Mouse (Mus musculus): ENCODE data around the gene Naaladl2.

Naaladl2 gene

DNA sequence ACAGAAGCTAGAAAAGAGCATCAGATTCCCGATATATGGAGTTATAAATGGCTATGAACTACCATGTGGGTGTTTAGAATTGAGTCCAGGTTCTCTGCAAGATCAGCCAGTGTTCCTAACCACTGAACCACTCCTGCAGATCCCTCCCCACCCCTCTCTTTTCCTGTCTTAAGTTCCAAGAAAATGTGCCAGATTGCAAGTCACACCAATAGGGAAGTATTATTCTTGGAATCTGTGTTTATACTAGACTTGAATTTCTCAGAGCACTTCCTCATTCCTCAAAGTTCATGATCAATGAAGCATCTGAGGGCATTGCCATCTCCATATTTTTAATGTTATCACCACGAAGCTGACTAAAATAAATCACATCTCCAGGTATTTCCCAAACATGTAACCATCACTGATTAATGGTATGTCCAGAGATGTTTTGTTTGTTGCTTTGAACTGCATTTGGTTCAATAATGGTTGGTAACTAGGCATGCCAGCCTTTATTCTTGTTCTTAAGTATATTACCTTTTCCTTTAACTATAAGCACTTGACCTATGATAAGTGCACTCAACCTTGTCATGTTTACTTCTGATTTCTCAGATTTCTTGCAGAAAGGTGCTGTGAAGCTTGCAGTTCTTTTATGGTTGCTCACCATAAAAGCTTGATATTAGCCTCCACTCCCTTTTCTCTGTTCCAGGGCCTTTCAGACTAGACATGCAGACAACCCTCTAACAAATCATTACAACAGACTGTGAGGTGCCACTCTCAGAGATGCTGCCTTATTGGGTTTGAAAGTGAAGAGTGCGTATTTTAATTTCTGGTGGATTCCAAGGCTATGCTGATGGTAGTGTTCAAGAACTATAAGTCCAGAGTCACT is 475.8 kb downstream of the Naaladl2 start:
- no peak for DNase-seq

DNA sequence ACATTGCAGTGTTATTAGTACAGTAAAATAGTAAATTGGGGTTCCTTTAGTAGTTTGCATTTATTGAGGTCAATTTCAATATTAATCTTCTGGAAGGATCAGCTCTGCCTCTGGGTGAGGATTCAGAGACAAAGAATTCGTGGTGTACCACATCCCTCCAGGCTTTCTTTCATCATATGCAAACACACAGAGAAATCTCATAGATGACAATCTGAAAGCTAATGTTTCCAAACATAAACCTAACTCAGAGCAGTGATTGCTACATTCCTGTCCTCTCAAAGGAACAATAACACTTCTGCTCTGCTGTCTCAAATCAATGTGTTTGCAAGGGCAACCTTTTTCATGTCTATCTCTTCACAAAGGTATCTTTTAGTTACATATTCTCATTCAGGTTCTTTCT is 478.7 kb downstream of the Naaladl2 start:
- no peak for DNase-seq

DNA sequence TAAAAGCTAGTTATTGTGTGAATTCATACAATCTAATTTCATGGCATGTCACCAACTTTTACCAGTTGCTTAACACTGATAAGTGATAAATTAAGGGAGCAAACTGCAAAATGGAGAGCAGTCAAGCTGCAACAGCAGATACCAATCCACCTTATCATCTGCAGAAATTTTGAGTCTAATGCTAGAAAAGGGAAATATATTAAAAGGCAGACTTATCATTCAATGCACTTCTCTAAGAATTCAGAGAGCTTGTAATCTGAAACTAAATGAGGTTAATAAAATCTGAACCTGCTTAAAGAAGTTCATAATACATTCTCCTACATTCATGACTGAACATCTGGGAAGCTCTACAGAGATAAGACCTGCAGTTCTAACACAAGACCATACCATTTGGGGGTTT is 480.3 kb downstream of the Naaladl2 start:
- DNase-seq, result no peak

DNA sequence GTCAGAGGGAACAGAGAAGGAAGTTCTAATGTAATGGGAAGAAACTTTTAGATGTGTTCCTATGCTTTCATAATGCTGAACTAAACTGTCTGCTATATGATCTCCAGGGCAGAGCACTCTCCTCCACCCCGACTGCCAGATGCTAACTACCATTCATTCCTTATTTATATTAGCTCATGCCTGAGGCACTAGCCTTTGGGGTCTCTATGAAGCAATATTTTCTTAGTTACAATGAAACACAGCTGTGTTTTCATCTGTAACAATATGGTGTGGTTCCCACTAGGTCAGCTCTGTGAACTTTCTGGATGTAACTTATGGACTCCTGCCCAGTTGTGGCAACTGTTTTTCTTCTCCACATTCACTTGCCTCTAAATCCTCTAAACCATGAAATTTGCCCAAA is 514.0 kb downstream of the Naaladl2 start:
- DNase-seq, result no peak

DNA sequence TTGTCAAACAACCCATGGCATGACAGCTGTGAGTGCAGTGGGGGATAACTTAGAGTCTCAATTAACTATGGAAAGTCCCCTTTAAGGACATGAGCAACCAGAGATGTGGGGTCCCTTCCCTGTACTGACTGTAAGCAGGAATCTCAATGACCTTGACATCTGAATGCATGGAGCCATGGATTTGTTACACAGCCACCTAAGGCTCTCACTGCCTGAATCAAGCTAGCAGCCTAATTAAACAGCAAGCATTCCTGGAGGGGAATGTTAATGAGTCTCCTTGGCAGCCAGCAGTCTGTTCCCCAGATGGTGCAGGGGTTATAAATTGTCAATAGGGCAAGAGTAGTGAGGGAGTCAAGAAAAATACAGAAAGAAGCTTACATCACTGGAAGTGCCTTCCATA is 538.6 kb downstream of the Naaladl2 start:
- DNase-seq, result no peak

DNA sequence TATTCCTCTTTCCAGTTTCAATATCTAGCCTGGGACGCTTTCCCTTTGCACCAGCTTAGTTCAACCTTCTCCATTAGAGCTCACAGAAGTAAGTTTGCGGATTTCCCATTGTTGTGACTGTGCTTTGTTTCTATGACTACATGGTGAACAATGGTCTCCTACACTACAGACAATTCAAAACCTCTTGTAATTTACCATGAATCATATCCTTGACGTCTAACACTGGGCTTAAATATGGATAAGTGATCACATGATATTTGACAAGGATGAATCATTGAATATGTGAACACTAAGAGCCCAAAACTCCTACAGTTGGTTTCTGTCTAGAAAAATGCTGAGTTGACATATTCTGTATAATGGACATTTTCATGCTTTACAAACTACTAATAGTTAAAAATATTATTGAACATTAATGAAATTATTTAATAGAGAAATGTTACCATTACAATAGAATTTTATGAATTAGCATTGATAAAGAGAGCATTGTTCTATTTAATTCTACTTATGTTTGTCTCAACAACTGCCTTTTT is 539.2 kb downstream of the Naaladl2 start:
- no peak for DNase-seq

DNA sequence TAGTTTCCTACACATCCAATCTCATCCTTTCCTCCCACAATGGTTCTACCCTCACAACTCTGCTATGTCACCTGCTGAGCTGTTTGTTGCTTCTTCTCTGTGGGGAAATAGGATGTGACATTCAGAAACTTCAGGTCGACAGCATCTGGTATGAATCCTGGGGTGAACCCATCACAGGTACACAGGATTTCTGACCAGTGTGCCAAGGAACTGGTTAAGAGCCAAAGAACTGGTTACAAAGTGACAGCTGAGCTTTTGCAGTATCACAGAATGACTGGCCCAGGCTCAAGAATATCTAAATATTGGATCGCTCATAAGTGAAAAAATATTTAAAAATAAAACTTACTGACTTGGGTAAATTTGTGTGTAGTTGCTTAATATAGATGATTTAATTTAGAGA is 548.6 kb downstream of the Naaladl2 start:
- DNase-seq, result no peak

DNA sequence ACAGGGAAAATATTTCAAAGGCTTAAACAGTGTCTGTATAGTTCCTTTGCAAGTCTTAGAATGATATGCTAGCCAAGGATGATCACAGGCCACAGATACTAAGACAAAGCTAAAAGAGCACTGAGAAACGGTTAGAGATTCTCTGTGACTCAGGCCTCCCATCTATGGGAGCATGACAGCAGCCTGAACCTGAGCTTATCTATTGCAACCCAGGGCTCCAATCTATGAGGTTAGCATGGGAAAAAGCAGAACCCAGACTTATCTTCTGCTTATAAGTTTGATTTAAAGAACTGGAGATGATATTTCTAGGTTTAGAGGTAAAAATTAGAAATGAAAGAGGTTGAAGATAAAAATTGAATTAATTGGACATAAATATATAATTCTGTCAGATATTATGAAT is 587.4 kb downstream of the Naaladl2 start:
- DNase-seq, result no peak

DNA sequence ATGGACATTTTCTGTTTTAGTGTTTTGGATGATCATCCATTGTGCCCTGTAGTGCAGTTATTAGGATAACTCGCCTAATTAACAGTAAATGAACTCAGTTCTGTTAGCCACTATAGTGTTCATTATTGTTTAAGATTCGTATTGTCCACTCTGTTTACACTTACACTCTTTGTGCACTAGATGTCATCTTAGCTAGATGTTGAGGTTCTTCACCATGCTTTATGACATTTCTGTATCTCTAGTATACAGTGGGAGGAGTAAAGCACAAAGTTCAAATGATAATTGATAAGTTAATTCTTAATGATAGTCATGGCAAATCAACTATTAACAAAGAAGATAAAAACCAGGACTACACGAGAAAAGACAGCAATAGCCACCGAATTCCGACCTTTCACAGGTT is 590.4 kb downstream of the Naaladl2 start:
- no peak for DNase-seq

DNA sequence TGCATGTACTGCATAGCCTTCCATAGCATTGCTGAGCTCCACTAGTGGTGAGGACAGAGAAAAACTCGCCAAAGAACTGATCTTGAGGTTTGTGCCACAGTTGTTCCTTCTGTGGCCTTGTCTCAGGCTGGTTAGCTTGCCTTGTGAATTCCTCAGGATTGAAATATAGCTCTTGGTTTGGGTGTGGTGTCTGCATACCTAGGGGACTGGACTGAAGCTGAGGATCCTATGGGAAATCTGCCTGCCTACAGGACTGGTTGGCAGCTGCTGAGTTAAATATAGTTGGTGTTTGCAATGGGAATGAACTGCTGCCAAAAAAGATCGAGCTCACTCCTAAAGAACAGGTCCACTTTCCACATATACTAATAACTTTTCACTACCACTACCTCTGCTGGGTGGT is 591.4 kb downstream of the Naaladl2 start:
- DNase-seq, result no peak

DNA sequence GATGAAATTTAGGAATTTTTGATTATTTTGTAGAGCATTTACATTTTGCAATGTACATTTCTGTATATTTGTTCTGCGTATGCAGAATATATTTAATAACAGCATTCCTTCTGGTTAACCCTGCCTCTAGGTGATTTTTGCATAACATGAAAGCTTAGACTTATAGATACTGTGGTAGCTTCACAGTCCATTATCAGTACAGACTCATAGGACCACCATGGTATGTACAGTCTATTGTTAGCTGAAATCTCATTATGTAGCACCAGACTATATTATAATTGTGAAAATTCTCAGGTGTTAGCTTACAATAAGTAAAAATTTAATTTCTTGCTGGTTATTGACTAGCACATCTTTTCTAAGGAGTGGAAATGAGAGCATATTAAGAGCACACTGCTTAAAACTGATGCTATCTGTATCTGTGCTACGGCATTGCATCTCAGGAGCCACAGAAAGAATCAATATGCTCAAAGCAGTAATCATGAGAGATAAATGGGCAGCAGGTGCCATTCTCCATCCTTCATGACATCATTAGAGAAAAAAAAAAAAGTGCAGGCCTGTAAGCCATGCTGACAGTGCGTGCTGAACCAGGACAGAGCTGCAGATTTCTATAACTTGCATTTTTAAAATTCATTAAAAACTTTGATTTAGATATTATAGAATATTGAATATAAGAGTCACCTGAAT is 610.1 kb downstream of the Naaladl2 start:
- DNase-seq, result no peak

DNA sequence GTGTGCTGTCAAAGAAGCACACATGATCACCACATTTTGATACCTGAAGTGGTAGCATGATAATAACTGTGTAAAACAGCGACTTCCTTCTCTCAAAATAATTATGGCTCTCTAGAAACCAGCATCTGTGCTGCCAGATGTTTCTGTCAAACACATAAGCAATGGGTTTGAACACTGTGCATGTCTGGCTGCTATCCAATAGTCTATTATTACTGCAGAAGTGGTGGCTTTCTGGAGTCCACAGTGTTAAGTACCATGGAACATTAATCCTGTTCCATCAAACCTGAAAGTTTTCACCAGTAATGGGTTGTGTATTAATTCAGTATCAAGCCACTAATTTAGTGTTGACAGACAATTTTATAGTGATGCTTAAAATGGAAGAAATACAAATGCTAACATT is 629.1 kb downstream of the Naaladl2 start:
- DNase-seq, result no peak

DNA sequence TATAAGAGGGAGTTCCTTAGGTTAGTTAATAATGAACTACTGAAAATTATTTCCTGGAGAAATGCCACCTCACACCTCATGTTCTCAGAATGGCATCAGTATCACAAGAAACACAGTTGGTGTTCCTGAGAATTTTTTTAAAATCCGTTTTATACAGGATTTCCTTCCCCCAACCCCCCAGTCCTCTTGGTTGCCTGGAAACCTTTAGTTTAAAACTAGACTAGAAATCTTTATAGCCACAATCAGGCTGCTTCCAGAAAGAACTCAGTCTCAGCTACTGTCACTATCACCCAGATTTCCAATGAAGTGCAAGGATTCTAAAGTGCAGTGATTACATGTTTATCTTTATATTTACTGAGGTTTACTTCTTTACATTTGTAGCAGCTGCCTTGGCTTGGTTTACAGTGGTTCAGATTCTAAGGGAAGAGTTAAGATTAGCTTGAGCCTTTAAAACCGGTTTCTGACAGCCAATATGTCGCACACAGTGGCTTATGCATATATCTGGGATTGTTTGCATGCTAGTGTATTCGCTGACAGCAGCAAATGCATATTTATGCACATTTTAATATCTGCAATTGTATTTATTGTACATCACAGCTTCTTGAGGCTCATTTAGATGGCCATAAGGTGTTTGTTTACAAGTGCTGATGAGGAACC is 657.5 kb downstream of the Naaladl2 start:
- no peak for DNase-seq

DNA sequence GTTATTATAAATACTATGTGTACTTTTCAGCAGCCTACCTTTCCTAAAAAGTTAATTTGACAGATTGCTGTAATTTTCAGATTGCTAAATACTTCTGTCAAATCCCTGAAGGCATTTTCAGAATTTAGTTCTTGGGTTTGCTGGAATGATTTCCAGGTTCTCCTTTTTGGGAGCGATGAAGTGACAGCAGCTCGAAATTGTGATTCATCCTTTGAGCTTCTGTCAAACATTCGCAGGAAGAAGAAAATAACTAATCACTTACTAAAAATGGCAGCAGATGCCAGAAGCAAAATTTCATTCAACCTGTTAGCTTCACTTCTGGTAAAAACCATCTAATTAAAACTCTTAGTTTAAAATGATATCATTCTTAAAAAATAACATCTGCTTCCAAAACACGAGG is 680.1 kb downstream of the Naaladl2 start:
- no peak for DNase-seq

DNA sequence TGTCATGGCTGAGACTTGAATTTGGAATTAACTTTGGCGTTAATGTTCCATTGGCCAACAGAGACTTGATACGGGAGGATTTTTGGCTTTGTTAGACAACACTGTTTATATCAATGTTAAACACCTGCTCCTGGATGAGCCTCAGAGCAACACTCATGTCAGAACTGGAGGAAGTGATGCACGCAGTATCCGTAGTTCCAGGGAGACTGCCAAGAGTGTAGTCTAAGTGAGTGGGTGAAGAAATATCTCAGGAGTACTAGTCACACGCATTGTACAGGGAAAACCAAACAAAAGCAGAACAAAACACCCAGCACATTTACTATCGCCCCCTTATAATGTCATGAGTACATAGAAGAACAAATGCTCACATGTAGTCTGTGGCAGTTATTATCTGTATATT is 703.4 kb downstream of the Naaladl2 start:
- DNase-seq, result no peak

DNA sequence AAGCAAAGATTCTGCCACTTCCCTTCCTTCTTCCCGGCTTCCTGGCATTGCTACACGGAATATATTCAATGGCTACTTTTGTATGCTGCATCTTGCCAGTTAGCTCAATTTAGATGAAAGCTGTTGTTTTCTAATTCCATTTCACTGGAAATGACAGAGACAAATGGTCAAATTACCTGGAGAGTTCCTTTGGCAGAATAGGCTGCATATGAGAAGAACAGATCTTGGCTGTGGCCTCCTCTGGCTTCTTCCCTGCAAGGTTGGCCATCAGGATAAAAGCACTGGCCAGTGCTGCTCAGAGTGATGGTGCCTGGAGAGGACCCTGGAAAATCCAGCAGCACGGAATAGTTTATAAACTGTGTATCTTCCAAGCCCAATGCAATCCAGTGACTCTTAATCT is 711.3 kb downstream of the Naaladl2 start:
- no peak for DNase-seq

DNA sequence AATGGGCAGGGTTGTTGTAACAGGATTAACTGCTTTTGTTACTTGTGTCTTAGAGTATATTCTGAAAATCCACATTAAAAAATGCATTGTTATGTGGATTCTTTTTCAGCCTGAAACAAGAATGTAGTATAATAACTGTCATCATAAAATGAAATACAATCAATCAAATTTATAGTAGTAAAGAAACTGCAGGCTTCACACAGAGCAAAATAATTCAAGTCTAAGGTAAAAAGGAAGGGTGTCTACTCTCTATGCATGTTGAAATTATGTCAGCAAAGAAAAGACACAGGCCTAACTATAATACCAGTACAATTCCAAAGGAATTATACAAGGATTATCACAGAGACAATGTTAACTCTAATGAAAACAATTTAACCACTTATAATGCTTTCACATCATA is 752.3 kb downstream of the Naaladl2 start:
- DNase-seq, result no peak

DNA sequence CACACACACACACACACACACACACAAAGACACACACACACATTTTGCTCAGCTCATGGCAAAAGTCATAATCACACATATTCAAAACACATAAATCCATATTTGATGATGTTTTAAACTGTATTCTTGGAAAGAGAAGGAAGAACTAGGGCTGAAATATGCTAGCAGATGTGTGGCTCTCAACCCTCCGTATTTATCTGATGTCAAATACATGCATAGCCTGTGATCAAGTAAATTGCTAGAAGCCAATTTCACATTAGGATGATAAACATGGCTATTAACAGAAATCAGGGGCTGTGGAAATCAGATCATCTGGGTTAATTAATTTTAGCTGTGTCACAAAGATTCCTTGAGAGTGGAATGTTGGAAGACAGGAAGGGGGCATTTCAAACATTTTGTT is 752.8 kb downstream of the Naaladl2 start:
- DNase-seq, result no peak

DNA sequence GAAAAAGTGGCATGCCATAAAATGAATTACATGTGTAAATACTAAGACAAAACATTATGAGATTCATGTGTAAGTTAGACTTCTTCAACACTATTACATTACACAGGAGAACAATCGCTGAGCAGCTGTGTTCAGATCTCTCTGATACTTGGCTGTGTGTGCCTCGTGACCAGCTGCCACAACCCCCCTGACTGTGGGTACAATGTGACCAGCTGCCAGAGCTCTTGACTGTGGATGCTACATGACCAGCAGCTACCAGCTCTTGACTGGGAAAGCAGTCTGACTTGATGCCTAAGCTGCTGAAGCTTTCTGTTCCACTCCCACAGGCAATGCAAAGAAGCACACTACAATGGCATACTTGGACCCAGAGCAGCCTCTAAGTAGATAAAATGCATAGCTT is 789.1 kb downstream of the Naaladl2 start:
- no peak for DNase-seq

DNA sequence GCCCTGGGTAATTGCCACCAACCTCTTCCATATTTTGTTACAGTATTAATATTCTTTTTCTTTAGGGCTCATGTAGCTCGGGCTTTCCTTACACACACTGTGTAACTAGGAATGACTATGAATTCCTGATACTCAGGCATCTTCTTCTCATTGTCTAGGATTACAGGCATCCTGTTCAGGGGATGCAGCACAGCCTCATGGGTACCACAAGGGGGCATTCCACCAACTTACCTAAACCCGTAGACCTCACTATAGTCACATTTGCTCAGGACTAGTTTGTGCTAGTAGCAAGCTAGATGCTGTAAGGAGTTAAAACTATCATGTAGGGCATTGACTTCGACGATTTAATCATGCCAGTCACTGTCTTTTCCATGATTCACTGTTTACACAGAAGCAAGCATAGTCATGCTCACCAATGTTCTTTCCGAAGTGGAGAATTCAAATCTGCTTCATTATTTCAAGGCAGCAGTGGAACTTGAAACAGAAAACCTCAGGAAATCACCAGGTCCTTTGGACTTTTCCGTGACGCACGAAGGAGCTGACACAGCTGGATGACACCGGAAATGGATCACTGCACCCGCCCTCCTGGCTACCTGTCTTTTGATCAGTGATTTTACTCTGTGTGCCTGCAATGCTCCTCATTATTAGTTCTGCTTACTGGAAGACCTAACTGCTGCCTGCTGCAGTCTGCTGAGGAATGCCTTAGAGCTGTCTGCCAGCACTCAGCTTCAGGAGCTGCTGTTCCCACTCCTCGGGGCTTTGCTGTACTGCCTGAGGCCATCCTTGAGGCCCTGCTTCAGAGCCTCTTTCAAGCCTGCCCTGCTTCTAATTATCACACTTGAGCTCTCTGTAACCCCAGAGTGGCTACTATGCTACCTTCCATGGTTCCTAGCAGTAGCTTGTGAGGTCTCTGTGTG is 822.3 kb downstream of the Naaladl2 start:
- DNase-seq, result no peak

DNA sequence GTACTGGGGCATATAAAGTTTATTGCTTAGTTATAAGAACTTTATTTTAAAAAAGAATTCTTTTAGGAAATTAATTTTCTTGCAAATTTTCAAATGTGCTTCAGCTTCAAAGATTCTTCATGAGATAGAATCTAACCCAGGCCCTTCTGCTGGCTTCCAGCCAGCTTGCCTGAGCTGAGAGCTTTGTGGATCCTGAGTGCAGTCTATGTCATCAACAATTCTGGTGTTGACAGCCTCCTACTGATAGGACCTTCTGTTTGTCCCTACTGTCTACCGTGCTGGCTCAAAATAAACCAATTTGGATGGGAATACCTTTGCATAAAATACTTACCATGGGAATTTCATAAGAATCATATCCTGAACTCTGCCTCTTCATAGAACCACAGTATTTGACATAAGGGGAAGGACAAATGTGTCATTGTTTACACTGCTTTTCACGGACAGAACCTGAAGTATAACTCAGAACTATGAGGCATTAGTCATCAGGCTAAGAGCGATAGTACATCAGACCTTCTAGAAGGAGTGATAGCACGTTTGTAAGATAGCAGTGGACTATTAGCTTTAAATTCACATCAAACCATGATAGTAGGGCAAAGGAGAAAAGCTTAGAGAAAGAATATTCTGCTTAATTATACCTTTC is 829.3 kb downstream of the Naaladl2 start:
- DNase-seq, result no peak

DNA sequence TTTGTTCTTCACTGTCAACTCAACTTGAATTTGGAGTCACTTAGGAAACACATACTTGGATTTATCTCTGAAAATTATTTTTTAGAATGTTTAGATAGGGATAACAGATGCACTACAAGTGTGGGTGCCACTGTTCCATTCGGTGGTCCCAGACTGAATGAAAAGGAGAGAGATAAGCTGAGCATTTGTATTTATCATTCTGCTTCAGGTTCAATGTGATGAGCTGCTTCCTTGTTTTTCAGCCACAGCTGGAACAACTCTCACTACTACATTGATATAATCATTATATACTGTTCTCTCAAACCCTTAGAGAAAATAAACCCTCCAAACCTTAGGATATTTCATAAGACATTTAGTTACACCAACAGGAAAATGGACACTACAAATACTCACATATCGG is 918.6 kb downstream of the Naaladl2 start:
- no peak for DNase-seq

Data from lung, postnatal 4 days (tissue).